Mouse (Mus musculus): ENCODE data around the gene Hbs1l. TPM values are rescaled to one million over a fixed set of nuclear protein-coding genes. Genes with fewer than 3 reads are reported as not detected.

Hbs1l gene
- polyA plus RNA-seq, 1 experiment from 2014 or later = 80.2 TPM

DNA sequence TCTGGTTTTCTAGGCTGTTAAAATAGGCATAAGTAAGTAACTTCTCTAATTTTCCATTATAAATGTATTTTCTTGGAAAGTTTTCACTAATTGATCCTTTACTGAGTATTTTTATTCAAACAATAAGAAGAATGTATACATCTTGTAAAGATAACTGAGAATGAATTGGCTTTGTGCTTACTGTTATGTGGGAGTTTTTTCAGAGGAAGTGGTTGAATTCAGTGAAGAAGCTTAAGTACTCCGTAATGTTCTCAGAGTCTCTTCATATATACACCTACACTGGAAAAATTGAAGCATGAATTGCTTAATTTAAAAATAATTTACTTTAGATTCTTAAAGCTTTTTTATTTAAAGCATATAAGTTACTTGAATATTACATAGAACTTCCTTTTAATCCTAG, 23.2 kb downstream of the Hbs1l start:
- no peaks in the 10 kb centered on the region for H3K9me3 ChIP-seq (replicated peaks; ENCODE audit: control insufficient read depth, low read length)
- WGBS (ENCODE audit: insufficient replicate concordance) = 81% methylated on average over 1 of the region's 1 CpGs
- no peak for ATAC-seq (replicated peaks; ENCODE audit: insufficient number of reproducible peaks, low FRiP score, low TSS enrichment)

DNA sequence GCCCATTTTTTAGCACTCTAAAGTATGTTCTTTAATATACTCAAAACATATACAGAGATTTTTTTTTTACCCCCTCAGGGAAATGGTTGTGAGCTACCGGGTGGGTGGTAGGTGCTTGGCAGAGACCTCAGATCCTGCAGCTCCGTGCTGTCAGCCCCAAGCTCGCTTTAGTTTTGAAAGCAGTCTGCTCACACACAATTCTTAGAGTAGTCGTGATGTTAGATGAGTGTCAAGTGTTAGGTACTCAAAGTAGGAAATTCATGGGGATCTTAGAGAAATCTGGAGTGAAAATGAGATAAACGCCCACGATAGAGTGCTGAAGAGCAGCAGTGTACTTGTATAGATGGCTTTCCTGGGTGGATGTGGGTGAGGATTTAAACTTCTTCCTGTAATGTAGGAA, 24.8 kb downstream of the Hbs1l start:
- no peaks in the 10 kb centered on the region for H3K27me3 ChIP-seq (ENCODE audit: control insufficient read depth, insufficient read depth, low read length)
- no peak overlapping the region for H3K9ac ChIP-seq (ENCODE audit: low read depth, low read length)
- 86% methylated on average over 6 of the region's 6 CpGs for WGBS (ENCODE audit: insufficient replicate concordance)
- no peak overlapping the region for H3K4me2 ChIP-seq
- no peak overlapping the region for H3K27ac ChIP-seq (ENCODE audit: low read depth, low read length)
- no peak for ATAC-seq (replicated peaks; ENCODE audit: insufficient number of reproducible peaks, low FRiP score, low TSS enrichment)
- no peak overlapping the region for H3K4me3 ChIP-seq (ENCODE audit: low read depth, low read length)
- H3K9me3 ChIP-seq (replicated peaks; ENCODE audit: control insufficient read depth, low read length) = no peaks in the 10 kb centered on the region
- peaks cover 5% of the 10 kb centered on the region; the same call in 1 of the 2 replicates for H3K36me3 ChIP-seq (ENCODE audit: control insufficient read depth, insufficient read depth, low read length)
- no peaks in the 10 kb centered on the region for H3K4me1 ChIP-seq (ENCODE audit: control insufficient read depth, insufficient read depth, low read length)

More for the DNA sequence above, 23.2 kb downstream of the Hbs1l start:
- no peaks in the 10 kb centered on the region for H3K4me1 ChIP-seq (ENCODE audit: control insufficient read depth, insufficient read depth, low read length)
- H3K27me3 ChIP-seq (ENCODE audit: control insufficient read depth, insufficient read depth, low read length) = no peaks in the 10 kb centered on the region
- H3K4me2 ChIP-seq = no peak overlapping the region
- no peak overlapping the region for H3K4me3 ChIP-seq (ENCODE audit: low read depth, low read length)
- H3K36me3 ChIP-seq (ENCODE audit: control insufficient read depth, insufficient read depth, low read length) = peaks cover 5% of the 10 kb centered on the region; the same call in 1 of the 2 replicates
- H3K27ac ChIP-seq (ENCODE audit: low read depth, low read length) = no peak overlapping the region
- no peak overlapping the region for H3K9ac ChIP-seq (ENCODE audit: low read depth, low read length)

DNA sequence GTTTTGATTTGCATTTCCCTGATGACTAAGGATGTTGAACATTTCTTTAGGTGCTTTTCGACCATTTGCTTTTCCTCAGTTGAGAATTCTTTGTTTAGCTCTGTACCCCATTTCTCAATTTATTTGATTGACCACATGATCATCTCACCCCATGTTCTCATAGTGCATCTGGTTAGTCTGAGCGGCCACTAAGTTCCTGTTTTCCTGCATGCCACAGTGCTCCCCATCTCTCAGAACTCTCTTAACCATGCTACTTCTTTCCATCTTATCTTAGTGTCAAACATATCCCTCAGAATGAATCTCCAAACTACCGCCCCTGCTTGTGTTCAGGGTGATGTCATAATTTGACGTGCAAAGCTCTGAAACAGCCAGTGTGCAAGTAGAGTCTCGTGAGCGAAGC, 30.6 kb downstream of the Hbs1l start:
- Histone ChIP-seq H3K9ac (ENCODE audit: low read depth, low read length) (no peak overlapping the region), H3K36me3 (ENCODE audit: control insufficient read depth, insufficient read depth, low read length) (no peaks in the 10 kb centered on the region; the same call in 1 of the 2 replicates), H3K9me3 (replicated peaks; ENCODE audit: control insufficient read depth, low read length) (no peaks in the 10 kb centered on the region), H3K27ac (ENCODE audit: low read depth, low read length) (no peak overlapping the region), H3K4me1 (ENCODE audit: control insufficient read depth, insufficient read depth, low read length) (peaks cover 7% of the 10 kb centered on the region), H3K4me2 (no peak overlapping the region), H3K27me3 (ENCODE audit: control insufficient read depth, insufficient read depth, low read length) (no peaks in the 10 kb centered on the region), H3K4me3 (ENCODE audit: low read depth, low read length) (no peak overlapping the region)
- 85% methylated on average over 6 of the region's 6 CpGs for WGBS (ENCODE audit: insufficient replicate concordance)
- ATAC-seq (replicated peaks; ENCODE audit: insufficient number of reproducible peaks, low FRiP score, low TSS enrichment) = no peak

DNA sequence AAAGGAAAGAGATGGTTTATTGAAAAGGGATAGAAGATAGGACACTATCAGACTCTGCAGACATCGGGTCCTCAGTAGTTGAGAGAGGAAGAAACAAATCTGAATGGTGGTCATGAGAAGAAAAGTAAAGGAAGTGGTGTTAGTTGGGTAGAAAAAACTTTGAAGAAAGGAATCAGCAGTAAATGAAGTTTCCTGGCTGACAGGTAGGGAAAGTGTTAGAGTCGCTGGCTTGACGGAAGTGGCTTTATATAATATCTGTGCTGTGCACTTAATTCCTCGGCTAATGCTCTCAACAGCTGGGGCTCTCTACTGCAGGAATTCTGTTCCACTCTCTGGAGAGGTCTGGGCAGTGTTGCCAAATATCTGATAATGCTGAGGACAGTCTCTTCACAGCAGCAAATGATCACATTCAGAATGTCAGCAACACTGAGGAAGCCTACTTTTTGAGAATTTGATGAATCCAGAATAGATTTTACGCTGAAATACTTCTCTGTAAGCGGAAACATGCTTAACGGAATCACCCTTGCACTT, 31.9 kb downstream of the Hbs1l start:
- H3K36me3 ChIP-seq (ENCODE audit: control insufficient read depth, insufficient read depth, low read length) = no peaks in the 10 kb centered on the region; the same call in 1 of the 2 replicates
- peaks cover 7% of the 10 kb centered on the region for H3K4me1 ChIP-seq (ENCODE audit: control insufficient read depth, insufficient read depth, low read length)
- no peak overlapping the region for H3K4me2 ChIP-seq
- H3K27ac ChIP-seq (ENCODE audit: low read depth, low read length) = no peak overlapping the region
- ATAC-seq (replicated peaks; ENCODE audit: insufficient number of reproducible peaks, low FRiP score, low TSS enrichment) = no peak
- H3K9ac ChIP-seq (ENCODE audit: low read depth, low read length) = no peak overlapping the region
- H3K9me3 ChIP-seq (replicated peaks; ENCODE audit: control insufficient read depth, low read length) = no peaks in the 10 kb centered on the region
- no peaks in the 10 kb centered on the region for H3K27me3 ChIP-seq (ENCODE audit: control insufficient read depth, insufficient read depth, low read length)
- H3K4me3 ChIP-seq (ENCODE audit: low read depth, low read length) = no peak overlapping the region
- WGBS (ENCODE audit: insufficient replicate concordance) = 64% methylated on average over 7 of the region's 7 CpGs

DNA sequence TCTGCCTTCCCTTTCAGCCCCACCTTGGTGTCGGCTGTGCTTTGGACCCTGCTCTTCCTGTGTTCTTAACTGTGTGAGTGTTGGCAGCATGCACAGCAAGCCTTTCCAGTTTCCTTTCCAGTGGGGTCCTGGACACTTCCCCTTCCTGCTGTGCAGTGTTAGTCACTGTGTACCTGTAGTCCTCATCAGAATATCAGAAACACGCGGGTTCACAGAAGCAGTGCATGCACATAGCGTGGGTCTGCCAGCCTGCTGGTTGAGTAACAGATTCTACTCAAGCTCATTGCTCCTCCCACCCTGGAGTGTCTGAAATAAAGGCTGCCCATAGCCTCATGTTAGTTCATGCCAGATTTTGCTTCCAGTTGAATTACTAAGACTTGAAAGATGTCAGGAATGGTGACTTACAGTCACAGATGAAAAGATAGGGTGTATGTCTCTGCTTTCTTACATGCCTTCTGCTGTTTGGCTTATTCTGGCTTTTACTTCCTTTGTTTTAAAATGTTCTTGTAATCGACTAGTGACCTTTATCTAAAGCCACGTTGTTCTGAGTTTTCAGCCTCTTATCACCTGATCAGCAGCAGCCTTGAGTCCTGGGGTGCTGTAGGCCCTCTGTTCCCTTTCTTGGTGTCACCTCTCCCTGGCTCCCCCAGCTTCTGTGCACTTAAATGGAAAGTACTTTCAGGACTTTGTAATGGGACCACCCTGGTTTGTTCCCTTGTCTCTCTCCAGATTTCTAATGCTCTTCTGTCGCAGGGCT, 38.7 kb downstream of the Hbs1l start:
- Histone ChIP-seq H3K9me3 (replicated peaks; ENCODE audit: control insufficient read depth, low read length) (peaks cover 4% of the 10 kb centered on the region), H3K27ac (ENCODE audit: low read depth, low read length) (no peak overlapping the region), H3K4me1 (ENCODE audit: control insufficient read depth, insufficient read depth, low read length) (no peaks in the 10 kb centered on the region), H3K4me2 (no peak overlapping the region), H3K9ac (ENCODE audit: low read depth, low read length) (no peak overlapping the region), H3K4me3 (ENCODE audit: low read depth, low read length) (no peak overlapping the region), H3K36me3 (ENCODE audit: control insufficient read depth, insufficient read depth, low read length) (peaks cover 11% of the 10 kb centered on the region), H3K27me3 (ENCODE audit: control insufficient read depth, insufficient read depth, low read length) (no peaks in the 10 kb centered on the region)
- WGBS (ENCODE audit: insufficient replicate concordance) = 57% methylated on average over 7 of the region's 7 CpGs
- ATAC-seq (replicated peaks; ENCODE audit: insufficient number of reproducible peaks, low FRiP score, low TSS enrichment) = no peak

DNA sequence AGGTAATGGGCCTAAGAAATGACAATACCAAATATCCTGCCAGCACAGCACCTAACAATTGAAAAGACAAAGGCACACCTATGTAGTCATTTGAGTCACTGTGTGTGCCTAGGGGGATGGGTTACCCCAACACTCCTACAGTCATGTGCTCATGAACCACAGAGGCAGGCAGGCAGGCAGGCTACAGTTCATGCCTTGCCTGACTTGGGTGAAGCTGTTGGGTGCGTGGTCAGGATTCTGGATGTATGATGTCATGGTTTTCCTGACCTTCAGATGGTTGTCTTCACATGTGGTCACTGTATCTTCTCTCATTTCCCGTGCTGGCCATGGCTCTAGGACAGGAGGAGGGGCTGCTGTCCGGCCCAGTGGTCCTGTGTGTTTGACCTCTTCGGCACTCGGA, 39.8 kb downstream of the Hbs1l start:
- Histone ChIP-seq H3K4me2 (no peak overlapping the region), H3K9ac (ENCODE audit: low read depth, low read length) (no peak overlapping the region), H3K4me3 (ENCODE audit: low read depth, low read length) (no peak overlapping the region), H3K4me1 (ENCODE audit: control insufficient read depth, insufficient read depth, low read length) (no peaks in the 10 kb centered on the region), H3K36me3 (ENCODE audit: control insufficient read depth, insufficient read depth, low read length) (peaks cover 11% of the 10 kb centered on the region), H3K27me3 (ENCODE audit: control insufficient read depth, insufficient read depth, low read length) (no peaks in the 10 kb centered on the region), H3K9me3 (replicated peaks; ENCODE audit: control insufficient read depth, low read length) (peaks cover 4% of the 10 kb centered on the region), H3K27ac (ENCODE audit: low read depth, low read length) (no peak overlapping the region)
- no peak for ATAC-seq (replicated peaks; ENCODE audit: insufficient number of reproducible peaks, low FRiP score, low TSS enrichment)
- WGBS (ENCODE audit: insufficient replicate concordance) = 83% methylated on average over 5 of the region's 5 CpGs

DNA sequence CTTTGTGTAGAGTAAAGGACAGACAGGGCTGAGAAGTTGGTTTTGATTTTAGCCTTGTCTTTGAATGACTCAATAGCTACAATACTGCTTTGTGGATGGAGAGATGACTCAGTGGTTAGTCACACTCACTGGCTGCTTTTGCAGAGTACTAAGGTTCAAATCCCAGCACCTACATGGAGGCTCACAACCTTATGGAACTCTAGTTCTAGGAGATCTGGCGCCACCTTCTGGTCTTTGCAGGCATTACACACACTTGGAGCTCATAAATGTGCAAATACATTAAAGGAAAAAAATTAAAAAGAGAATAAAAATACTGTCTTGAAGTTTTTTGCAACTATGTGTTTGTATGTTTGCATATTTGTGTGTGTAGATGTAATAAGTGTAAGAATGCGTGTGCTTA, 41.4 kb downstream of the Hbs1l start:
- Histone ChIP-seq H3K27me3 (ENCODE audit: control insufficient read depth, insufficient read depth, low read length) (no peaks in the 10 kb centered on the region), H3K4me2 (no peak overlapping the region), H3K4me1 (ENCODE audit: control insufficient read depth, insufficient read depth, low read length) (no peaks in the 10 kb centered on the region), H3K4me3 (ENCODE audit: low read depth, low read length) (no peak overlapping the region), H3K9ac (ENCODE audit: low read depth, low read length) (no peak overlapping the region), H3K36me3 (ENCODE audit: control insufficient read depth, insufficient read depth, low read length) (peaks cover 18% of the 10 kb centered on the region), H3K27ac (ENCODE audit: low read depth, low read length) (no peak overlapping the region), H3K9me3 (replicated peaks; ENCODE audit: control insufficient read depth, low read length) (peaks cover 4% of the 10 kb centered on the region)
- ATAC-seq (replicated peaks; ENCODE audit: insufficient number of reproducible peaks, low FRiP score, low TSS enrichment) = no peak
- 60% methylated on average over 2 of the region's 2 CpGs for WGBS (ENCODE audit: insufficient replicate concordance)

DNA sequence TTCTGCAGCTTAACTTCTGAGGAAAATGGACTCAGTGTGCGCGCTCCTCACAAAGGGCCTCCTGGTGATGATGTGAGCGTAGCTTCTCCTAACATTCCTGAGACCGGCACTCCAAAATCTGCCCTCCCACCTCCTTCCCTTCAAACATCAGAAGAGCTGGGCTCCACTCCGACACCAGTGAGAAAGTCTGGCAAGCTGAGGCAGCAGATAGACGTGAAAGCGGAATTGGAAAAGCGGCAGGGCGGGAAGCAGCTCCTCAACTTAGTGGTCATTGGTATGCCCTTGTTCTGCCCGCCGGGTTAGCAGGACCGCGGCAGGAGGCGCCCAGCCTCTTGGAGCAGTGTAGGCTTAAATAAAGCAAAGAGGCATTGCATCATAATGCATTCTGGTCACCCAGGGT, 45.9 kb downstream of the Hbs1l start:
- Histone ChIP-seq H3K4me3 (ENCODE audit: low read depth, low read length) (no peak overlapping the region), H3K4me1 (ENCODE audit: control insufficient read depth, insufficient read depth, low read length) (no peaks in the 10 kb centered on the region), H3K27me3 (ENCODE audit: control insufficient read depth, insufficient read depth, low read length) (no peaks in the 10 kb centered on the region), H3K4me2 (no peak overlapping the region), H3K27ac (ENCODE audit: low read depth, low read length) (no peak overlapping the region), H3K9me3 (replicated peaks; ENCODE audit: control insufficient read depth, low read length) (peaks cover 4% of the 10 kb centered on the region), H3K36me3 (ENCODE audit: control insufficient read depth, insufficient read depth, low read length) (peaks cover 18% of the 10 kb centered on the region), H3K9ac (ENCODE audit: low read depth, low read length) (no peak overlapping the region)
- 87% methylated on average over 14 of the region's 14 CpGs for WGBS (ENCODE audit: insufficient replicate concordance)
- no peak for ATAC-seq (replicated peaks; ENCODE audit: insufficient number of reproducible peaks, low FRiP score, low TSS enrichment)
